Mouse (Mus musculus): ENCODE measurements around the gene Arid2.

DNA sequence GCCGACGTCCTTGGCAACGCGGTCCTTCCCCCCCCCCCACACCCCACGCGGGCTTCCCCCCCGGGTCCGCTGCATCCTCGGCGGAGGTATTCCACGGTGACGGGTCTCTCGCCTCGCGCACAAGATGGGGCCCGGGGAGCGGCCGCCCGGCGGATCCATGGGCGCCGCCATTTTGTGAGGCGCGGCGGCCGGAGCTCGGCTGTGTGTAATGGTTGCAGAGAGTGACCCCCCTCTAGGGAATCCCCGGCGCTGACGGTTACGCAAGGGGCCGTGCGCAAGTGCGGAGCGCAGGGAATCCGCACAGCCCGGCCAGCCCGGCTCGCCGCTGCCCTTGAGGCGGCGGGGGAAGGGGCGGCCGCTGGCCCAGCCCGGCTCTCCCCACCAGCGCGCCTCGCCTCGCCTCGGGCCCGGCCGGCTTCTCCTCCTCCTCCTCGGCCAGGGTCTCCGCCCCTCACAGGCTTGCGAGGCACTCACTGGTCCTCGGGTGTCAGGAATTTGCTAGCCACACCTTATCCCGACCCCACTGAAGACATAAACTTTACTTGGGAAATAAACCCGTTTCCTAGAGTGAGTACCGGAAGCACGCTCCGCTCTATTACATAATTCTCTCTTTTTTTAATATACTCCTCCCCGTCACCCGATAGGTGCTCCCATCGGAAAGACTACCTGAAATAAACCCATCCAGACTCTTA, 1.8 kb upstream of the Arid2 start:
- TF ChIP-seq CTCF (IDR thresholded peaks at IDR 0.05; ENCODE audit: borderline replicate concordance, insufficient read depth, low read length) (no peak), POLR2A (IDR thresholded peaks at IDR 0.05; ENCODE audit: low read depth, low read length) (peak; percentile 40; the same call in 1 of the 2 replicates)
